Comparison of ENCODE assay signal across 26 mouse cellular contexts in genomic region chr14:48722763-48723162, GRCm38 (mm10). TPM values are rescaled to one million over a fixed set of nuclear protein-coding genes. Genes with fewer than 3 reads are reported as not detected.
"Had no signal": no experiment of that assay in that cellular context is flagged by ENCODE, and none has a peak within 500 bp of the region (broad histone marks: within the 10 kb centered on the region; RNA-seq: fewer than 3 reads in every experiment).

No protein-coding gene starts in this region.

- H3K4me1 ChIP-seq: midbrain, embryonic 12.5 days; neural tube, embryonic 13.5 days; neural tube, embryonic 15.5 days had no signal

- H3K27me3 ChIP-seq: midbrain, embryonic 12.5 days; neural tube, embryonic 13.5 days; neural tube, embryonic 15.5 days had no signal

- H3K4me3 ChIP-seq: midbrain, embryonic 12.5 days; myocyte; neural tube, embryonic 13.5 days; neural tube, embryonic 15.5 days had no signal

- H3K36me3 ChIP-seq: neural tube, embryonic 13.5 days; neural tube, embryonic 15.5 days had no signal

- DNase-seq: lung, adult 18-20 months; lung, embryonic 14.5 days; lung, postnatal 10 days; lung, postnatal 4 days; midbrain, embryonic 14.5 days; retina, postnatal 1 day; right cerebral cortex, adult 18-20 months; right cerebral cortex, postnatal 25 days; right cerebral cortex, postnatal 4 days; spleen, adult 18-20 months; thymus, adult 18-20 months; thymus, postnatal 14 days; thymus, postnatal 36 days had no signal

- H3K9ac ChIP-seq: lung, embryonic 14.5 days; midbrain, embryonic 12.5 days; neural tube, embryonic 13.5 days; neural tube, embryonic 15.5 days had no signal

- H3K9me3 ChIP-seq: midbrain, embryonic 12.5 days; neural tube, embryonic 13.5 days; neural tube, embryonic 15.5 days had no signal

- H3K4me2 ChIP-seq: lung, embryonic 14.5 days; midbrain, embryonic 12.5 days; neural tube, embryonic 13.5 days; neural tube, embryonic 15.5 days had no signal

- H3K27ac ChIP-seq: midbrain, embryonic 12.5 days; neural tube, embryonic 13.5 days; neural tube, embryonic 15.5 days had no signal

- ATAC-seq: midbrain, embryonic 16.5 days had no signal

RNA-seq across cellular contexts. Expression of gene Otx2, which starts 49.1 kb away (rescaled TPM):
- total RNA-seq: megakaryocyte, adult 5-6 weeks; megakaryocyte-erythroid progenitor cell, adult 5-6 weeks had no signal
- polyA plus RNA-seq: liver, embryonic 16.5 days; lung, embryonic 14.5 days; lung, embryonic 16.5 days; myocyte; neural tube, embryonic 13.5 days; small intestine, adult 2 months; stomach, embryonic 14.5 days; stomach, embryonic 16.5 days; thymus, postnatal 0 days had no signal
